Mouse (Mus musculus): ENCODE measurements at regions not wholly inside any gene's neighbourhood (a gene's known extent, or its start where the extent isn't known, plus 50 kb on each side); places are given as distances from the start of the nearest gene placed in this dataset.

DNA sequence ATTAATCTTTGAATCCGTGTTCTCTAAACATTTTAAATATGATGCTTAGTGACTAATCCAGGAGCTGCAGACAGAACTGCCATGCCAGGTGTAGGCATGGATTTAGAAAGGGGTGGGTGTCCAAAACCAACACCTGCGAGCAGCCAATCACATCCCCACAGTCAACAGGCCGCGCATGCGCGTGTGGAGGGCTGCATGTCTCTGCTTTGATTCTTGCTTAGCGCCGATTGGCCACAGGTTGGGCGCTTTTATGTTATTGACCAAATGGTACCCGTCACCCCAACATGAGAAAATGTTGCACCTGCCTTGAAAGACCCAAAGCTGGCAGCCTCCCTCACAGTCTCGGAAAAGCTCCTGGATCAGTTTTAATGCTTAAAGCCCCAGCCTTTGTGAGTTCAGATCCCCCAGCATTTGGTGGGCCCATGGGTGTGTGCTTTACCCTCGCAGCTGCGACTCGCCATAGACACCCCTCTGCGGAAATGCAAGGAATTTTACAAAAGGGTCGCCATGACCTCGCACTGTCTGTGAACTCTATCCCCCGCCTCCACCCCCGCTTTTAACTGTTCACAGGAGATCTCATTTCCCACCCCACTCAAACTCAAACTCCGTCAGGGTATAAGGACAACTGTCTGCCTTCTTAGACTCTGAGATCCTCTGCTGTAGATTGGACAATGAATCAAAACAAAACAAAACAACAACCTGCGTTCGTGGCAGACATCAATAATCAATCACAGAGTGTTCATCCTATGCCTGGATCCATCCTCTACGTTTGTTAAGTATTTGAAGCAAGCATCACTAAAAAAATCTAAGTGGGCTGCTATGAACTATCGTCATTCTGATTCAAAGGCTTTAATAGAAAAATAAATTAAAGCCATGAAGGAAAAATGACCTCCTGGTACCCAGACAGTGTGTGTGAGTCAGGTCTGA is 296.4 kb upstream of the Tbx3 start:
- TF ChIP-seq CTCF (IDR thresholded peaks at IDR 0.05; ENCODE audit: low read depth) (no peak), EP300 (IDR thresholded peaks at IDR 0.05; ENCODE audit: low read depth) (no peak)
